8 mouse cellular contexts compared by ENCODE assay signal in genomic region chr13:60759136-60759535, GRCm38 (mm10). TPM values are rescaled to one million over a fixed set of nuclear protein-coding genes. Genes with fewer than 3 reads are reported as not detected.
DNase-seq lines count a peak whose midpoint lies in the region; ATAC-seq and TF ChIP-seq lines count a peak whose summit lies in the region.
"Had no signal": no experiment of that assay in that cellular context is flagged by ENCODE, and none has a peak within 500 bp of the region (broad histone marks: within the 10 kb centered on the region; RNA-seq: fewer than 3 reads in every experiment).

No protein-coding gene starts in this region.

- no peak overlapping the region for H3K4me2 ChIP-seq in heart, embryonic 12.5 days

- ATAC-seq in heart, embryonic 12.5 days (ENCODE audit: insufficient number of reproducible peaks, low FRiP score): no peak

- H3K4me3 ChIP-seq in heart, embryonic 12.5 days: no peak overlapping the region
- no peak overlapping the region for H3K4me3 ChIP-seq in spleen, adult 2 months (ENCODE audit: extremely low read depth, insufficient read depth, insufficient read length)
- no peak overlapping the region for H3K4me3 ChIP-seq in small intestine, adult 2 months (ENCODE audit: low read depth, low read length)

- H3K36me3 ChIP-seq in heart, embryonic 12.5 days: peaks cover 22% of the 10 kb centered on the region
- no peaks in the 10 kb centered on the region for H3K36me3 ChIP-seq in spleen, adult 2 months (ENCODE audit: control insufficient read depth, insufficient read depth, low read length)
- H3K36me3 ChIP-seq in small intestine, adult 2 months (ENCODE audit: control insufficient read depth, insufficient read depth, low read length): no peaks in the 10 kb centered on the region

- intact Hi-C loops in heart, postnatal 10 days (cut with DNase I): loop anchor here (1.0 to 10.0 kb wide), 3 partner anchors 60 to 483 kb away; partner anchors contain the start of gene Ctsr

- H3K4me1 ChIP-seq in heart, embryonic 12.5 days (replicated peaks): no peaks in the 10 kb centered on the region
- no peaks in the 10 kb centered on the region for H3K4me1 ChIP-seq in spleen, adult 2 months (ENCODE audit: control insufficient read depth, insufficient read depth, insufficient read length)
- H3K4me1 ChIP-seq in small intestine, adult 2 months (ENCODE audit: control insufficient read depth, insufficient read depth, insufficient read length, low read length): no peaks in the 10 kb centered on the region

- no peaks in the 10 kb centered on the region for H3K27me3 ChIP-seq in heart, embryonic 12.5 days (replicated peaks)
- no peaks in the 10 kb centered on the region for H3K27me3 ChIP-seq in spleen, adult 2 months (ENCODE audit: control insufficient read depth, insufficient read depth, low read length)
- H3K27me3 ChIP-seq in small intestine, adult 2 months (ENCODE audit: control insufficient read depth, insufficient read depth, low read length): no peaks in the 10 kb centered on the region

- no peak for TF ChIP-seq POLR2A in spleen, adult 2 months (IDR thresholded peaks at IDR 0.05; ENCODE audit: low read depth, low read length)
- TF ChIP-seq POLR2A in small intestine, adult 2 months (IDR thresholded peaks at IDR 0.05; ENCODE audit: low read depth, low read length): no peak

- DNase-seq in heart, postnatal 10 days: peak; percentile 55 to 72
- DNase-seq in spleen, adult 2 months (ENCODE audit: low read depth in 1 of 2, low spot score in 2 of 2): no peak
- DNase-seq in spleen, postnatal 36 days (ENCODE audit: low spot score in 2 of 2): no peak
- DNase-seq in brain, adult 2 months (ENCODE audit: low read depth, low spot score): peak; percentile 56
- peak; percentile 51 to 62 for DNase-seq in kidney, postnatal 25 days

- WGBS in heart, embryonic 12.5 days: 41% methylated on average over 6 of the region's 6 CpGs
- 55% methylated on average over 6 of the region's 6 CpGs for WGBS in spleen, adult 2 months
- WGBS in small intestine, adult 2 months: 25% methylated on average over 6 of the region's 6 CpGs

- no peak overlapping the region for H3K9ac ChIP-seq in heart, embryonic 12.5 days

- TF ChIP-seq CTCF in spleen, adult 2 months (IDR thresholded peaks at IDR 0.05; ENCODE audit: extremely low read depth, insufficient read depth, insufficient read length, insufficient replicate concordance): peak; percentile 44; the same call in 1 of the 2 replicates
- peak; percentile 87; the same call in 1 of the 2 replicates for TF ChIP-seq CTCF in small intestine, adult 2 months (IDR thresholded peaks at IDR 0.05; ENCODE audit: extremely low read depth, insufficient read length, insufficient replicate concordance, low read depth, low read length)

- no peaks in the 10 kb centered on the region for H3K9me3 ChIP-seq in heart, embryonic 12.5 days (replicated peaks)

- H3K27ac ChIP-seq in heart, embryonic 12.5 days (ENCODE audit: poor library complexity, severe bottlenecking): no peak overlapping the region
- no peak overlapping the region for H3K27ac ChIP-seq in spleen, adult 2 months (ENCODE audit: insufficient read depth, low read length)
- no peak overlapping the region for H3K27ac ChIP-seq in small intestine, adult 2 months (ENCODE audit: insufficient read depth, low read depth, low read length)

RNA-seq across cellular contexts. Expression of gene BC051665, which starts 27.0 kb away (rescaled TPM):
- not detected for total RNA-seq in heart, postnatal 10 days (2021)
- polyA plus RNA-seq in heart, embryonic 12.5 days (2016; fragmentation: Nextera tagmentation; extraction: Ambion mirVana): not detected in 2 replicates
- polyA plus RNA-seq in spleen, adult 2 months (2012; rRNA removed): not detected in 2 replicates
- not detected in 2 replicates for polyA plus RNA-seq in small intestine, adult 2 months (2012; rRNA removed)
- total RNA-seq: layer of hippocampus, adult 8-10 months had no signal

RNA-seq across cellular contexts. Expression of gene Ctsll3, which starts 43.5 kb away (rescaled TPM):
- not detected for total RNA-seq in heart, postnatal 10 days (2021)
- polyA plus RNA-seq in heart, embryonic 12.5 days (2016; fragmentation: Nextera tagmentation; extraction: Ambion mirVana): not detected in 2 replicates
- polyA plus RNA-seq in spleen, adult 2 months (2012; rRNA removed): not detected in 2 replicates
- polyA plus RNA-seq in small intestine, adult 2 months (2012; rRNA removed): not detected in 2 replicates
- total RNA-seq: layer of hippocampus, adult 8-10 months had no signal

Comparison
In these comparisons a context has a peak if more than half of its experiments do, and no peak if none do; other contexts are left out.
1. DNase-seq: peak in heart, postnatal 10 days (2 of 2), brain, adult 2 months (single experiment) and kidney, postnatal 25 days (2 of 2); none in spleen, adult 2 months (0 of 2) and spleen, postnatal 36 days (0 of 2).